Mouse (Mus musculus) thymus, postnatal 14 days (tissue): ENCODE data around the gene 4833439L19Rik.

Experiments used
- DNase-seq: peaks from one replicate; pipeline ENCODE4 v3.0.0; 2021

Gene 4833439L19Rik

GRCm38 (mm10) chr13:54581385-54581784 lies 16.1 kb upstream of the 4833439L19Rik start:
- DNase-seq: no peak

GRCm38 (mm10) chr13:54577652-54578507 lies 12.6 kb upstream of the 4833439L19Rik start:
- no peak for DNase-seq

- DNase-seq: peak; percentile 26
These were observed 10.3 kb upstream of the 4833439L19Rik start for GRCm38 (mm10) chr13:54575489-54575888.

GRCm38 (mm10) chr13:54574854-54575481 lies 9.7 kb upstream of the 4833439L19Rik start, which contains the start of gene Arl10:
Arl10 (plus strand) TSS chr13:54575015.
- DNase-seq: peak; percentile 69

GRCm38 (mm10) chr13:54572621-54573020 lies 7.4 kb upstream of the 4833439L19Rik start:
- no peak for DNase-seq

GRCm38 (mm10) chr13:54571637-54572036 lies 6.4 kb upstream of the 4833439L19Rik start:
- DNase-seq: no peak

GRCm38 (mm10) chr13:54570736-54571135 lies 5.5 kb upstream of the 4833439L19Rik start:
- no peak for DNase-seq

- no peak for DNase-seq
These were observed 4.0 kb upstream of the 4833439L19Rik start for GRCm38 (mm10) chr13:54569282-54569681.

- no peak for DNase-seq
These were observed 3.1 kb upstream of the 4833439L19Rik start for GRCm38 (mm10) chr13:54568380-54568779.

- peak; percentile 70 for DNase-seq
These were observed 535 bp upstream of the 4833439L19Rik start for GRCm38 (mm10) chr13:54565594-54566345.

- peak; percentile 14 for DNase-seq
These were observed 719 bp downstream of the 4833439L19Rik start for GRCm38 (mm10) chr13:54564232-54565200.

- DNase-seq: no peak
These were observed 2.7 kb downstream of the 4833439L19Rik start for GRCm38 (mm10) chr13:54562562-54562961.

GRCm38 (mm10) chr13:54560608-54561007 lies 4.6 kb downstream of the 4833439L19Rik start:
- no peak for DNase-seq

GRCm38 (mm10) chr13:54559656-54560055 lies 5.6 kb downstream of the 4833439L19Rik start:
- no peak for DNase-seq

- no peak for DNase-seq
These were observed 7.6 kb downstream of the 4833439L19Rik start for GRCm38 (mm10) chr13:54557652-54558051.

- DNase-seq: no peak
These were observed 8.4 kb downstream of the 4833439L19Rik start for GRCm38 (mm10) chr13:54556796-54557195.

- no peak for DNase-seq
These were observed 9.1 kb downstream of the 4833439L19Rik start for GRCm38 (mm10) chr13:54556176-54556575.

- DNase-seq: no peak
These were observed 17.2 kb downstream of the 4833439L19Rik start for GRCm38 (mm10) chr13:54548036-54548435.

- DNase-seq: no peak
These were observed 33.1 kb downstream of the 4833439L19Rik start for GRCm38 (mm10) chr13:54532134-54532533.

- DNase-seq: no peak
These were observed 38.1 kb downstream of the 4833439L19Rik start for GRCm38 (mm10) chr13:54527140-54527539.

- DNase-seq: no peak
These were observed 44.1 kb downstream of the 4833439L19Rik start for GRCm38 (mm10) chr13:54521181-54521580.

- peak; percentile 49 for DNase-seq
These were observed 45.0 kb downstream of the 4833439L19Rik start for GRCm38 (mm10) chr13:54520221-54520620.
